35 mouse cellular contexts compared by ENCODE assay signal in genomic region chr12:116236658-116237057, GRCm38 (mm10). TPM values are rescaled to one million over a fixed set of nuclear protein-coding genes. Genes with fewer than 3 reads are reported as not detected.
DNase-seq lines count a peak whose midpoint lies in the region; ATAC-seq and TF ChIP-seq lines count a peak whose summit lies in the region.
"Had no signal": no experiment of that assay in that cellular context is flagged by ENCODE, and none has a peak within 500 bp of the region (broad histone marks: within the 10 kb centered on the region; RNA-seq: fewer than 3 reads in every experiment).

No protein-coding gene starts in this region.

- no peak overlapping the region for H3K4me3 ChIP-seq in heart, embryonic 12.5 days
- H3K4me3 ChIP-seq in G1E (ENCODE audit: low read depth, low read length) (no peak overlapping the region), myocyte (no peak overlapping the region)
- H3K4me3 ChIP-seq in kidney, adult 2 months (ENCODE audit: insufficient read depth, low read depth, low read length) = no peak overlapping the region
- H3K4me3 ChIP-seq: forebrain, embryonic 10.5 days; forebrain, embryonic 13.5 days; heart, embryonic 15.5 days; hindbrain, embryonic 10.5 days; hindbrain, embryonic 13.5 days had no signal

- no peaks in the 10 kb centered on the region for H3K27me3 ChIP-seq in heart, embryonic 12.5 days (replicated peaks)
- H3K27me3 ChIP-seq in G1E (ENCODE audit: insufficient read depth, low read length) = no peaks in the 10 kb centered on the region
- H3K27me3 ChIP-seq in myocyte (ENCODE audit: control insufficient read depth, insufficient read depth, insufficient read length) = no peaks in the 10 kb centered on the region
- H3K27me3 ChIP-seq in kidney, adult 2 months (replicated peaks; ENCODE audit: control insufficient read depth, insufficient read depth, low read length) = no peaks in the 10 kb centered on the region
- H3K27me3 ChIP-seq: CH12.LX; forebrain, embryonic 13.5 days; heart, embryonic 15.5 days; hindbrain, embryonic 13.5 days had no signal

- peak; percentile 23 for DNase-seq in gastrocnemius, adult 18-20 months (ENCODE audit: low spot score)
- no peak for DNase-seq in gastrocnemius, postnatal 4 days (ENCODE audit: low spot score in 2 of 2)
- DNase-seq in heart, adult 11 months = peak; percentile 91
- DNase-seq in G1E (ENCODE audit: low spot score) (no peak), MN1 (ENCODE audit: low spot score) (no peak)
- DNase-seq in kidney, adult 2 months = no peak
- DNase-seq: adrenal gland, adult 8-10 months; adrenal gland, postnatal 25 days; B cell, adult 2 months; cerebellum, adult 18-20 months; cerebellum, adult 9-10 months; cerebellum, postnatal 14 days; gastrocnemius, postnatal 10 days; heart, postnatal 10 days; heart, postnatal 36 days; kidney, adult 8-10 months had no signal

- H3ac ChIP-seq in myocyte (ENCODE audit: control insufficient read depth, insufficient read length) = no peak overlapping the region

- no peak for ATAC-seq in heart, embryonic 12.5 days (ENCODE audit: insufficient number of reproducible peaks, low FRiP score)
- ATAC-seq in G1E (ENCODE audit: extremely low read depth, insufficient number of reproducible peaks, low FRiP score, poor library complexity, severe bottlenecking) = peak; percentile 56; the same call in 1 of the 2 replicates
- ATAC-seq: activated CD4-positive, CD25-positive, alpha-beta regulatory T cell, adult 4 months; forebrain, embryonic 13.5 days; forebrain, embryonic 16.5 days; hindbrain, embryonic 16.5 days; intestine, postnatal 0 days had no signal

- H3K4me2 ChIP-seq in heart, embryonic 12.5 days = no peak overlapping the region
- no peak overlapping the region for H3K4me2 ChIP-seq in myocyte (ENCODE audit: low read depth)
- H3K4me2 ChIP-seq: forebrain, embryonic 13.5 days; heart, embryonic 11.5 days; heart, embryonic 15.5 days; hindbrain, embryonic 13.5 days had no signal

- no peak overlapping the region for H3K9ac ChIP-seq in heart, embryonic 12.5 days
- H3K9ac ChIP-seq: forebrain, embryonic 13.5 days; heart, embryonic 15.5 days; hindbrain, embryonic 13.5 days had no signal

- no peaks in the 10 kb centered on the region for H3K36me3 ChIP-seq in heart, embryonic 12.5 days
- H3K36me3 ChIP-seq in G1E (replicated peaks) (peaks cover 44% of the 10 kb centered on the region), myocyte (ENCODE audit: control insufficient read depth, insufficient read depth) (peaks cover 4% of the 10 kb centered on the region)
- 0 out of 2 replicates have a peak, but pooled peaks cover 1% of the 10 kb centered on the region for H3K36me3 ChIP-seq in kidney, adult 2 months (ENCODE audit: control insufficient read depth, insufficient read depth, low read length)
- H3K36me3 ChIP-seq: heart, embryonic 15.5 days had no signal

- no peak overlapping the region for H3K27ac ChIP-seq in heart, embryonic 12.5 days (ENCODE audit: poor library complexity, severe bottlenecking)
- no peak overlapping the region for H3K27ac ChIP-seq in kidney, adult 2 months (ENCODE audit: insufficient read depth, low read depth, low read length)
- H3K27ac ChIP-seq: forebrain, embryonic 10.5 days; forebrain, embryonic 13.5 days; heart, embryonic 15.5 days; hindbrain, embryonic 10.5 days; hindbrain, embryonic 13.5 days had no signal

- 67% methylated on average over 3 of the region's 3 CpGs for WGBS in heart, embryonic 12.5 days
- WGBS in kidney, adult 2 months = 85% methylated on average over 3 of the region's 3 CpGs

- no peak for TF ChIP-seq POLR2A in myocyte (IDR thresholded peaks at IDR 0.05; ENCODE audit: insufficient read length, low read depth)
- TF ChIP-seq POLR2A in kidney, adult 2 months (IDR thresholded peaks at IDR 0.05; ENCODE audit: low read depth, low read length) = no peak

- TF ChIP-seq CTCF in G1E (IDR thresholded peaks at IDR 0.05; ENCODE audit: low read depth, low read length) = no peak
- TF ChIP-seq CTCF in kidney, adult 2 months (conservative IDR thresholded peaks at IDR 0.05; ENCODE audit: insufficient read depth, insufficient read length, low read depth, low read length) = no peak

- H3K79me2 ChIP-seq in myocyte (ENCODE audit: control insufficient read depth, insufficient read depth) = no peaks in the 10 kb centered on the region

- H3K4me1 ChIP-seq in heart, embryonic 12.5 days (replicated peaks) = 0 out of 2 replicates have a peak, but pooled peaks cover 3% of the 10 kb centered on the region
- H3K4me1 ChIP-seq in G1E (ENCODE audit: insufficient read depth, low read depth, low read length) = peaks cover 2% of the 10 kb centered on the region; the same call in 1 of the 2 replicates
- H3K4me1 ChIP-seq in kidney, adult 2 months (ENCODE audit: control insufficient read depth, insufficient read depth, low read length) = peaks cover 2% of the 10 kb centered on the region; the same call in 1 of the 2 replicates
- H3K4me1 ChIP-seq: forebrain, embryonic 10.5 days; forebrain, embryonic 13.5 days; hindbrain, embryonic 10.5 days; hindbrain, embryonic 13.5 days had no signal

- H3K9me3 ChIP-seq in heart, embryonic 12.5 days (replicated peaks) = no peaks in the 10 kb centered on the region
- H3K9me3 ChIP-seq in G1E (replicated peaks) = no peaks in the 10 kb centered on the region
- H3K9me3 ChIP-seq: forebrain, embryonic 10.5 days; forebrain, embryonic 13.5 days; heart, embryonic 15.5 days; hindbrain, embryonic 10.5 days; hindbrain, embryonic 13.5 days had no signal

TF ChIP-seq in myocyte, 11 proteins besides CTCF, POLR2A, EP300 and RAD21:
- TF ChIP-seq TCF12 (IDR thresholded peaks at IDR 0.05; ENCODE audit: insufficient read depth, poor library complexity, severe bottlenecking) = no peak
- TF ChIP-seq USF1 (IDR thresholded peaks at IDR 0.05; ENCODE audit: low read depth) = peak; percentile 55

RNA-seq across cellular contexts. Expression of gene Wdr60, which starts 26.2 kb away (rescaled TPM):
- total RNA-seq in gastrocnemius, adult 18-20 months (2021) = 10 to 100 TPM; 14.8 to 16.7 TPM
- 10 to 100 TPM in 1 of 2 experiments, 1 to 10 TPM in 1; 9.2 to 10.2 TPM for total RNA-seq in gastrocnemius, postnatal 4 days (2021)
- 5.0 TPM in 2 replicates for polyA plus RNA-seq in heart, embryonic 12.5 days (2016; fragmentation: Nextera tagmentation; extraction: Ambion mirVana)
- total RNA-seq in G1E (2014; fragmentation: Nextera tagmentation) (24.9 and 30.0 TPM in 2 replicates), G1E (2017) (49.5 and 68.6 TPM in 2 replicates)
- polyA plus RNA-seq in G1E (2012) (10.7 and 13.5 TPM in 2 replicates), myocyte (2012; fragmentation: generic; extraction: Trizol) (4.5 TPM)
- 5.5 and 5.9 TPM in 2 replicates for polyA plus RNA-seq in kidney, adult 2 months (2012; rRNA removed)

RNA-seq across cellular contexts. Expression of gene Gm11027, which starts 38.5 kb away (rescaled TPM):
- total RNA-seq in gastrocnemius, adult 18-20 months (2021) = not detected
- total RNA-seq in gastrocnemius, postnatal 4 days (2021) = not detected
- polyA plus RNA-seq in heart, embryonic 12.5 days (2016; fragmentation: Nextera tagmentation; extraction: Ambion mirVana) = not detected in 2 replicates
- total RNA-seq in G1E (2014; fragmentation: Nextera tagmentation) (not detected in 2 replicates), G1E (2017) (not detected in 2 replicates)
- polyA plus RNA-seq in G1E (2012) (not detected in 2 replicates), myocyte (2012; fragmentation: generic; extraction: Trizol) (not detected)
- not detected in 2 replicates for polyA plus RNA-seq in kidney, adult 2 months (2012; rRNA removed)
- total RNA-seq: adrenal gland, adult 8-10 months; adrenal gland, postnatal 25 days; CH12.LX; gastrocnemius, postnatal 10 days; granulocyte monocyte progenitor cell, adult 5-6 weeks; heart, adult 8-10 months; heart, postnatal 10 days; heart, postnatal 36 days; MEL had no signal
- polyA plus RNA-seq: activated CD4-positive, CD25-positive, alpha-beta regulatory T cell, adult 4 months; embryonic facial prominence, embryonic 11.5 days; embryonic facial prominence, embryonic 14.5 days; forebrain, embryonic 10.5 days; forebrain, embryonic 13.5 days; forebrain, embryonic 16.5 days; frontal cortex, adult 2 months; heart, embryonic 11.5 days; heart, embryonic 15.5 days; hindbrain, embryonic 10.5 days; hindbrain, embryonic 13.5 days; hindbrain, embryonic 16.5 days; intestine, postnatal 0 days had no signal

RNA-seq across cellular contexts. Expression of gene Esyt2, which starts 44.3 kb away (rescaled TPM):
- 10 to 100 TPM; 26.0 to 30.2 TPM for total RNA-seq in gastrocnemius, adult 18-20 months (2021)
- total RNA-seq in gastrocnemius, postnatal 4 days (2021) = 10 to 100 TPM; 34.4 to 41.6 TPM
- polyA plus RNA-seq in heart, embryonic 12.5 days (2016; fragmentation: Nextera tagmentation; extraction: Ambion mirVana) = 17.1 TPM in 2 replicates
- total RNA-seq in G1E (2014; fragmentation: Nextera tagmentation) (87.5 and 91.7 TPM in 2 replicates), G1E (2017) (145 and 147 TPM in 2 replicates)
- polyA plus RNA-seq in G1E (2012) (22.4 and 23.4 TPM in 2 replicates), myocyte (2012; fragmentation: generic; extraction: Trizol) (16.1 TPM)
- polyA plus RNA-seq in kidney, adult 2 months (2012; rRNA removed) = 6.8 and 8.8 TPM in 2 replicates

Comparison
In these comparisons a context has a peak if more than half of its experiments do, and no peak if none do; other contexts are left out.
1. DNase-seq: peak in gastrocnemius, adult 18-20 months (single experiment) and heart, adult 11 months (single experiment); none in gastrocnemius, postnatal 4 days (0 of 2), G1E (single experiment), kidney, adult 2 months (single experiment) and MN1 (single experiment).